Mouse (Mus musculus): Measurements from ENCODE around the gene Pin4. TPM values are rescaled to one million over a fixed set of nuclear protein-coding genes. Genes with fewer than 3 reads are reported as not detected.

Pin4 gene
- polyA plus RNA-seq, 1 experiment from 2014 or later, result 79.6 TPM

DNA sequence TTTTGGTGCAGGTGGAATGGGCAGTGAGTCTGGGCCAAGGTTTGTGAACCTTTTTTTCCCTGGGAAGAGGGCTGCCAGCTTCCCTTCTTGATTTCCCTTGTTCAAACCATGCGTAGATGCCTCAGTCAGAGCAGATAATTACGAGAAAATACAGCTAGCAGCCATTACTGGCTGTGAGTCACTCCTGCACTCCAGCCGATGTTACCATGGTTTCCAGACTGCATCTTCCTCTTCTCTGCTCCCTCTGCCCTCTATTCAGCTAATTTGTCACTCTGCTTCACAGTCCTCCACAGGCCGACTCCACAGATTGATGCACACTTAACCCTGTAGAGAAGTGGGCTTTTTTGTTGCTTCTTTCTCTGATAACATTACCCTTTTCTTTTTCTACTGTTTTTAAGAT is 3.6 kb upstream of the Pin4 start:
- H3K9me3 ChIP-seq (replicated peaks; ENCODE audit: control insufficient read depth, low read length), result no peaks in the 10 kb centered on the region
- peak overlapping the region; percentile 70 for H3K27ac ChIP-seq (ENCODE audit: low read depth, low read length)
- DNase-seq (ENCODE audit: low spot score) (peak; percentile 52), ATAC-seq (no peak)
- H3K4me1 ChIP-seq (ENCODE audit: control insufficient read depth, insufficient read depth, low read length), result no peaks in the 10 kb centered on the region
- no peaks in the 10 kb centered on the region for H3K27me3 ChIP-seq (replicated peaks; ENCODE audit: control insufficient read depth, insufficient read depth, low read length)
- no peaks in the 10 kb centered on the region for H3K36me3 ChIP-seq (ENCODE audit: control insufficient read depth, insufficient read depth, low read length)
- no peak overlapping the region for H3K4me2 ChIP-seq (ENCODE audit: low read length)
- H3K4me3 ChIP-seq (ENCODE audit: low read depth, low read length), result no peak overlapping the region
- WGBS, result 52% methylated on average over 4 of the region's 4 CpGs
- no peak overlapping the region for H3K9ac ChIP-seq (ENCODE audit: low read length)

DNA sequence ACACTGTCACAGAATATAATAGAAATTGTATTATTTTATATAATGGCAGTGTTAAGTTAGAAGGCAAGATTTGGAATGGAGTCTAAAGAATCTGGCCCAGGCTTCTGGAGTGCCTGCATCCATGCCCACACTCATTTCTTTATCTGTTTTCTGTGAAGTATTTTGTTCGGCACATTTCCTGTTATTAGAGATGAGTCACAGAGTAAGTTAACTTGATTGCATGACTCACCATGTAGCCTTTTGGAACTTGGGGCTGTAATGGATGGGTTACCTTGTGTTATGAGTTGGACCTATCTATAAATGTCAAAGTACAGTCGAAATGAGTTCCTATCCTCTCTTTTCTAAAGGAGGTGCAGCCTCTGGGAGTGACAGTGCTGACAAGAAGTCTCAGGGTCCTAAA is 2.1 kb downstream of the Pin4 start:
- 84% methylated on average over 2 of the region's 2 CpGs for WGBS
- no peaks in the 10 kb centered on the region for H3K9me3 ChIP-seq (replicated peaks; ENCODE audit: control insufficient read depth, low read length)
- H3K4me2 ChIP-seq (ENCODE audit: low read length), result no peak overlapping the region

DNA sequence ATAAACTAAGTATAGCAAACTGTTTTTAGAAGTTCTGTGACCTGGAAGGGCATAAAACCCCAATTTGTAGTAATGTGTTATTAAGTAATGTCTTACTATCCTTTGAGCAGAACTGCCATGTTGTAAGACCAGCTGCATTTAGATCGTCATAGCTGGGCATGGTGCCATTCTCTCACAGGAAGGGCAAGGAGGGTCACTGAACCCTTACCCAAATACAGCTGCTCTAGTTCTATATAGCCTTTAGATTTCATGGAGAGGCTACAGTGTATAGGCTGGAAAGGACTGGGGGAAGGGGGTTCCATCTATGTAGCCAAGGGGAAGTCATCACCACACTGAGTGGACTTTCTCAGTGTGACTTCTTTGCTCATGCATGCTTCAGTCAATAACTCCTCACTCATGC is 21.9 kb downstream of the Pin4 start:
- no peaks in the 10 kb centered on the region for H3K27me3 ChIP-seq (replicated peaks; ENCODE audit: control insufficient read depth, insufficient read depth, low read length)
- H3K4me3 ChIP-seq (ENCODE audit: low read depth, low read length), result no peak overlapping the region
- no peaks in the 10 kb centered on the region for H3K9me3 ChIP-seq (replicated peaks; ENCODE audit: control insufficient read depth, low read length)
- no peak overlapping the region for H3K27ac ChIP-seq (ENCODE audit: low read depth, low read length)
- H3K4me2 ChIP-seq (ENCODE audit: low read length), result no peak overlapping the region
- no peaks in the 10 kb centered on the region for H3K4me1 ChIP-seq (ENCODE audit: control insufficient read depth, insufficient read depth, low read length)
- WGBS, result 82% methylated on average over 1 of the region's 1 CpGs
- H3K9ac ChIP-seq (ENCODE audit: low read length), result no peak overlapping the region
- ATAC-seq (no peak), DNase-seq (ENCODE audit: low spot score) (no peak)
- H3K36me3 ChIP-seq (ENCODE audit: control insufficient read depth, insufficient read depth, low read length), result 0 out of 2 replicates have a peak, but pooled peaks cover 8% of the 10 kb centered on the region

More for the DNA sequence above, 2.1 kb downstream of the Pin4 start:
- H3K27ac ChIP-seq (ENCODE audit: low read depth, low read length), result no peak overlapping the region
- no peak overlapping the region for H3K9ac ChIP-seq (ENCODE audit: low read length)
- no peaks in the 10 kb centered on the region for H3K27me3 ChIP-seq (replicated peaks; ENCODE audit: control insufficient read depth, insufficient read depth, low read length)
- DNase-seq (ENCODE audit: low spot score), result no peak
- peaks cover 16% of the 10 kb centered on the region; the same call in 1 of the 2 replicates for H3K36me3 ChIP-seq (ENCODE audit: control insufficient read depth, insufficient read depth, low read length)
- no peak overlapping the region for H3K4me3 ChIP-seq (ENCODE audit: low read depth, low read length)
- ATAC-seq, result no peak
- no peaks in the 10 kb centered on the region for H3K4me1 ChIP-seq (ENCODE audit: control insufficient read depth, insufficient read depth, low read length)

DNA sequence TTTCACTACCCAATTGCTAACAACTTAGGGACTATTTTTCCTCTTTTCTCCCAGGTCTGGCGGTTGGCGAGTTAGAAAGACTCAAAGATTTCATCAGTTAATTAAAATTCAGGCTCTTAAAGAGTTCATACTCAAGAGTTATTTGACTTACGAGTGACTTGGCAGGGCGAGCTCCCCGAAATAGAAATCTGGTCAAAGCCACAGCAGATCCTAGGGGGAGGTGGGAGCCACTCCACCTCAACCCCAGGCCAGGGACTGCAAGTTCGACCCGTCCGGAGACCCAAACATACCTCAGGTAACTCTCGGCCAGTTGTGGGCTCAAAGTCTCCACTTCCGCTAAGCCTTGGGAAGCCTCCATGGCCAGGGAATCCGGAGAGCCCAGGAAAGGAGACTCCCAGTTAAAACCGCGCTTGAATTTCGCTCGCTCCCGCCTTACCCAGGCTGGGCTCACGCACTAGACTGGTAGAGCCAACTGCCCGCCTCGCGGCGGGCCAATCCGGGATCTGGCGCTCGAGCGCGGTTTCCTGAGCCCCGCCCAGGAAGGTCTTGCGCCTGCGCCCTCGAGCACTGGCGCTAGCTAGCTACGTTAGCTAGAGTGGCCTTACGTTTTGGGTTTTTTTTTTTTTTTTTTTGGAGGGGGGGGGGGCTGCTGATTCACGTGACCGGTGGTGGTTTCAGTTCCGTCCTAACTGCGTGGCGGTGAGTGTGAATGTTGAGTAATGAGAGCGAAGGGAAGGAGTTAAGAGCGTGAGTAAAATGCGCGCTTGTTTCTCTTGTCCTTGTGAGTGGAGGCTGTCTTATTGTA is 37.6 kb downstream of the Pin4 start, which contains the start of gene Ercc6l:
TSS of gene Ercc6l (minus strand) at position 474 of the 805 bp plus-strand sequence.
- H3K9ac ChIP-seq (ENCODE audit: low read length), result peak within 1 kb of the TSS; percentile 50
- no peaks in the 10 kb centered on the region for H3K27me3 ChIP-seq (replicated peaks; ENCODE audit: control insufficient read depth, insufficient read depth, low read length)
- DNase-seq (ENCODE audit: low spot score) (peak; percentile 97), ATAC-seq (peak; percentile 99)
- peak within 1 kb of the TSS; percentile 33 for H3K4me3 ChIP-seq (ENCODE audit: low read depth, low read length)
- H3K4me1 ChIP-seq (ENCODE audit: control insufficient read depth, insufficient read depth, low read length), result no peaks in the 10 kb centered on the region
- H3K4me2 ChIP-seq (ENCODE audit: low read length), result peak within 1 kb of the TSS; percentile 40
- WGBS, result 26% methylated on average over 42 of the region's 42 CpGs
- peak within 1 kb of the TSS; percentile 52; the same call in 1 of the 2 replicates for H3K27ac ChIP-seq (ENCODE audit: low read depth, low read length)
- no peaks in the 10 kb centered on the region for H3K36me3 ChIP-seq (ENCODE audit: control insufficient read depth, insufficient read depth, low read length)
- no peaks in the 10 kb centered on the region for H3K9me3 ChIP-seq (replicated peaks; ENCODE audit: control insufficient read depth, low read length)

DNA sequence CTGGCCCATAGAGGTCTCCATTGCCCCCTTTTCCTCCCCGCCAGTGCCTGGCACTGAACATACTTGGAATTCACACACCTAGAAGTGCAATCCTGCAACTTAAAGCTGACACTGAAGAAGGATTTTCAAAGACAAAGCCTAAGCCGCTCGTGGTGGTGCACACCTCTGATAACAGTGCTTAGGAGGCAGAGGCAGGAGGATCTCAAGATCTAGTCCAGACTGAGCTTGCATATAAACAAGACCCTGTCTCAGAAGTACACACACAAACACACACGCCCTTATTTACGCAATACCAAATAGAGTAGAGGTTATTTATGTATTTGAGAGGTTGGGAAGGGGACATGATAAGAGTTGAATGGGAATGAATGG is 38.2 kb downstream of the Pin4 start:
- WGBS, result 61% methylated on average over 5 of the region's 5 CpGs

DNA sequence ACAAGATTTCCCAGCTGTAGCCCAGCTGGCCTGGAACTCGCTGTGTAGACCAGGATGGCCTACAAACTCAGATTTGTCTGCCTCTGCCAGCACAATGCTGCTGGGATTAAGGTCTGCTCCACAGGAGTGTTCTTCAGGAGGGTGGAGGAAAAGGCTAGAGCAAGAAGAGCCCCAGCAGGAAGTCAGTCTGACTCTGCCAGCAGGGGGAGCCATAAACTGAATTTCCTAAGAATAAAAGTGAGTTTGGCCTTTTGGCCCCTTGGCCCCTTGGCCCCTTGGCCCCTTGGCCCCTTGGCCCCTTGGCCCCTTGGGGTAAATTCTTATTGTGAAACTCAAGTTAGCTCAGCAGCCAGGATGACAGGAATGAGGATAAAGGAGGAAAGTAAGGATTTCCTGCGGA is 40.5 kb downstream of the Pin4 start:
- Histone ChIP-seq H3K27me3 (replicated peaks; ENCODE audit: control insufficient read depth, insufficient read depth, low read length) (no peaks in the 10 kb centered on the region), H3K36me3 (ENCODE audit: control insufficient read depth, insufficient read depth, low read length) (no peaks in the 10 kb centered on the region), H3K9me3 (replicated peaks; ENCODE audit: control insufficient read depth, low read length) (no peaks in the 10 kb centered on the region), H3K4me3 (ENCODE audit: low read depth, low read length) (no peak overlapping the region), H3K4me1 (ENCODE audit: control insufficient read depth, insufficient read depth, low read length) (no peaks in the 10 kb centered on the region), H3K9ac (ENCODE audit: low read length) (no peak overlapping the region), H3K4me2 (ENCODE audit: low read length) (no peak overlapping the region), H3K27ac (ENCODE audit: low read depth, low read length) (no peak overlapping the region)
- DNase-seq (ENCODE audit: low spot score) (no peak), ATAC-seq (no peak)
- WGBS, result 55% methylated on average over 2 of the region's 2 CpGs

More for the DNA sequence above, 38.2 kb downstream of the Pin4 start:
- peak overlapping the region; percentile 40 for H3K4me2 ChIP-seq (ENCODE audit: low read length)
- peak overlapping the region; percentile 33 for H3K4me3 ChIP-seq (ENCODE audit: low read depth, low read length)
- ATAC-seq, result no peak; the same call in 1 of the 2 replicates
- H3K27ac ChIP-seq (ENCODE audit: low read depth, low read length), result peak overlapping the region; percentile 52; the same call in 1 of the 2 replicates
- DNase-seq (ENCODE audit: low spot score), result no peak
- H3K36me3 ChIP-seq (ENCODE audit: control insufficient read depth, insufficient read depth, low read length), result no peaks in the 10 kb centered on the region
- H3K9me3 ChIP-seq (replicated peaks; ENCODE audit: control insufficient read depth, low read length), result no peaks in the 10 kb centered on the region
- H3K27me3 ChIP-seq (replicated peaks; ENCODE audit: control insufficient read depth, insufficient read depth, low read length), result no peaks in the 10 kb centered on the region
- H3K9ac ChIP-seq (ENCODE audit: low read length), result no peak overlapping the region; the same call in 1 of the 2 replicates
- H3K4me1 ChIP-seq (ENCODE audit: control insufficient read depth, insufficient read depth, low read length), result no peaks in the 10 kb centered on the region

DNA sequence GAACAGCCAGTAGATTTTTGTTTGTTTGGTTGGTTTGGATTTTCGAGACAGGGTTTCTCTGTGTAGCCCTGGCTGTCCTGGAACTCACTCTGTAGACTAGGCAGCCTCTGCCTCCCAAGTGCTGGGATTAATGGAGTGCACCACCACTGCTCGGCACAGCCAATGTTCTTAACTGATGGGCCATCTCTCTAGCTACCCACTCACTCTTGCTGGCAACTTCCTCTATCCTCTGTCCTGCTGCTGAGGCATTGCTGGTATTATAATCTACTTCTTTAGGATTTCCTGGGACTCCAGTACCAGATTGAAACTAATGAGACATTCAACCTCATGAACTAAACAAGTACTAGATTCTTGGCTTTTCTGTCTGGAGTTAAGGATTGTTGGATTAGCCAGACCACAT is 41.3 kb downstream of the Pin4 start:
- 67% methylated on average over 2 of the region's 2 CpGs for WGBS
- no peaks in the 10 kb centered on the region for H3K4me1 ChIP-seq (ENCODE audit: control insufficient read depth, insufficient read depth, low read length)
- H3K27me3 ChIP-seq (replicated peaks; ENCODE audit: control insufficient read depth, insufficient read depth, low read length), result no peaks in the 10 kb centered on the region
- H3K9ac ChIP-seq (ENCODE audit: low read length), result no peak overlapping the region
- ATAC-seq (no peak), DNase-seq (ENCODE audit: low spot score) (no peak)
- no peaks in the 10 kb centered on the region for H3K36me3 ChIP-seq (ENCODE audit: control insufficient read depth, insufficient read depth, low read length)
- H3K27ac ChIP-seq (ENCODE audit: low read depth, low read length), result no peak overlapping the region
- H3K4me2 ChIP-seq (ENCODE audit: low read length), result no peak overlapping the region
- H3K9me3 ChIP-seq (replicated peaks; ENCODE audit: control insufficient read depth, low read length), result no peaks in the 10 kb centered on the region
- H3K4me3 ChIP-seq (ENCODE audit: low read depth, low read length), result no peak overlapping the region

DNA sequence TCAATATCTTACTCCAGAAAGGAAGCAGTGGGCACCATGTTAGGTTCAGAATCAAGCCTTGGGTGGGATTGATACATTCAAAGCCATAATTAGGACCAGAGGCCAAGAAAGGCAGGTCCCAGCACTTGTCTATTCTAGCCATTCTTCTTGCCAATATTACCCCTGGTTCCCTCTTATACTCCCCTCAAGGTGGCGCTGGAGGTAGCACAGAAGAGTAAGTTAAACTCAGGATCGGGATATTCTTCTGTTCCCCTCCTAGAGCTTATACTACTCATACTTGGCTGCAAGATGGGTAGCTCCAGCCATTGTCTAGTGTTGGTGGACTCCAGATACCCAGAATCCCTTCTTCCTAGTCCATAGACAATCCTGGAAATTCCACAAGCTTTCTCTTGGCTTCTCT is 43.8 kb downstream of the Pin4 start:
- no peak for ATAC-seq
- no peak overlapping the region for H3K4me2 ChIP-seq (ENCODE audit: low read length)
- no peak overlapping the region for H3K9ac ChIP-seq (ENCODE audit: low read length)
- H3K4me1 ChIP-seq (ENCODE audit: control insufficient read depth, insufficient read depth, low read length), result no peaks in the 10 kb centered on the region
- no peaks in the 10 kb centered on the region for H3K9me3 ChIP-seq (replicated peaks; ENCODE audit: control insufficient read depth, low read length)
- no peaks in the 10 kb centered on the region for H3K36me3 ChIP-seq (ENCODE audit: control insufficient read depth, insufficient read depth, low read length)
- no peaks in the 10 kb centered on the region for H3K27me3 ChIP-seq (replicated peaks; ENCODE audit: control insufficient read depth, insufficient read depth, low read length)
- no peak overlapping the region for H3K27ac ChIP-seq (ENCODE audit: low read depth, low read length)
- no peak overlapping the region for H3K4me3 ChIP-seq (ENCODE audit: low read depth, low read length)
- no peak for DNase-seq (ENCODE audit: low spot score)
- 38% methylated on average over 2 of the region's 2 CpGs for WGBS

DNA sequence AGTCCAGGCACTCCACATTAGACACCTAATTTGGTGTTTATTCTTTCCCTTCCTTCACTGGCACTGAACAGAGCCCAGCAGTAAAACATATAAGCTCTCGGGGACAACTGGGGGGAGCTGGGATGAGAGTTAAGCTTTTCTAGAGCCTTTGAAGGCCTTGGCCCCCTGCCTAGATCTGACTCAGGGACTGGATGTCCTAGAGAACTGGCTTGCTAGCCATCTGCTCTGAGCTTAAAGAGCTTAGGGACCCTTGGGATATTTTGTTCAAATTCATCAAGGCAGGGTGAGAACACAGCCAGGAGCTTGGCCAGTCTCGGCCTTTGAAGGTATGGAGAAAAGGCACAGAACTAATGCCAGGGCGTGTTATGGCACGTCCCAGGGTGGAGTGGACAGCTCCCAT is 44.3 kb downstream of the Pin4 start:
- Histone ChIP-seq H3K9ac (ENCODE audit: low read length) (no peak overlapping the region), H3K4me1 (ENCODE audit: control insufficient read depth, insufficient read depth, low read length) (no peaks in the 10 kb centered on the region), H3K9me3 (replicated peaks; ENCODE audit: control insufficient read depth, low read length) (no peaks in the 10 kb centered on the region), H3K36me3 (ENCODE audit: control insufficient read depth, insufficient read depth, low read length) (no peaks in the 10 kb centered on the region), H3K27me3 (replicated peaks; ENCODE audit: control insufficient read depth, insufficient read depth, low read length) (no peaks in the 10 kb centered on the region), H3K27ac (ENCODE audit: low read depth, low read length) (no peak overlapping the region), H3K4me2 (ENCODE audit: low read length) (no peak overlapping the region), H3K4me3 (ENCODE audit: low read depth, low read length) (no peak overlapping the region)
- 71% methylated on average over 4 of the region's 4 CpGs for WGBS
- DNase-seq (ENCODE audit: low spot score), result no peak
- ATAC-seq, result no peak

All from forebrain, embryonic 14.5 days (tissue).